Mouse (Mus musculus): ENCODE results near the gene Gm44973. TPM values are rescaled to one million over a fixed set of nuclear protein-coding genes. Genes with fewer than 3 reads are reported as not detected.
"Not testable (repeated sequence)": the region's sequence is repeated elsewhere in the genome, so short reads cannot be mapped to it uniquely, and the experiment has no call there.

The Gm44973 gene
- polyA plus RNA-seq, 1 experiment, result not detected

DNA sequence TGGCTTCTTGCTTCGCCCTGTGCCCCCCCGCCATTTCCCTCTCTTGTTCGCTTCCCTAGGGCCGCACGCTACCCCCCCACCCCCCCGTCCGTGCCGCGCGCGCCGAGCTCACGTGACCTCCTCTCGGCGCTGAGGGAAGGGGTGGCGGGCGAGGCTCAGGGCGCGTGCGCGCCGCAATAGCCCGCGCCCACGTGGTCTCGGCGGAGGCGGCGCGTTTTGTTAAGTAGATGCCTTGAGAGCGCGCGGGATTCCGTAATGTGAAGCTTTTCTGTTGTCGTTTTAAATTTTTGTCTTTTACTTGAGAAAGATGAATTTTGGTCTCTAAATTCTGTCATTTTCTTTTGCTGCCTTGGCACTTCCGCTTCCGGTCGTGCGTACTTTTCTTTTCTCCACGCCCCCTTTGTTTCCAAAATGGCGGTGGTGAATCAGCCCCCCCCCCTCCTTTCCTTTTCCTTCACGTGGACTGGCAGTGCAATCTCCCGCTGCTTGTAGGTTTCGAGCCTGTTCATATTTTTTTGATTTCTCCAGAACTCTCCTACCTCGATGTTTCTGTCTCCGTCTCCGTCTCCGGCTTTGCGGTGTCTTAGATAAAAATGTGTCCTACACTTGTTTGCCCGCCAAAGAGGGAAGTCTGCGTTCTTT lies 47.2 kb downstream of the Gm44973 start:
- WGBS, result under 1% methylated on average over 51 of the region's 51 CpGs
- Histone ChIP-seq H3K27me3 (ENCODE audit: control insufficient read depth, insufficient read depth, low read length) (no peaks in the 10 kb centered on the region), H3K27ac (ENCODE audit: insufficient read depth, low read length) (peak overlapping the region; percentile 82), H3K4me3 (replicated peaks; ENCODE audit: insufficient read depth, low read depth, low read length) (peak overlapping the region; percentile 90), H3K4me1 (ENCODE audit: control insufficient read depth, insufficient read depth, low read length) (peaks cover 17% of the 10 kb centered on the region)
- TF ChIP-seq POLR2A (IDR thresholded peaks at IDR 0.05; ENCODE audit: borderline replicate concordance, insufficient read depth, low read length), result no peak
- no peak for TF ChIP-seq CTCF (IDR thresholded peaks at IDR 0.05; ENCODE audit: borderline replicate concordance, insufficient read depth, low read depth, low read length)
- DNase-seq, result no peak

- WGBS, result 94% methylated on average over 6 of the region's 6 CpGs
- H3K4me1 ChIP-seq (ENCODE audit: control insufficient read depth, insufficient read depth, low read length), result peaks cover 9% of the 10 kb centered on the region; the same call in 1 of the 2 replicates
- no peaks in the 10 kb centered on the region for H3K27me3 ChIP-seq (ENCODE audit: control insufficient read depth, insufficient read depth, low read length)
- no peak overlapping the region for H3K27ac ChIP-seq (ENCODE audit: insufficient read depth, low read length)
- DNase-seq, result no peak
- TF ChIP-seq POLR2A (IDR thresholded peaks at IDR 0.05; ENCODE audit: borderline replicate concordance, insufficient read depth, low read length), result no peak
- no peak for TF ChIP-seq CTCF (IDR thresholded peaks at IDR 0.05; ENCODE audit: borderline replicate concordance, insufficient read depth, low read depth, low read length)
- no peak overlapping the region for H3K4me3 ChIP-seq (replicated peaks; ENCODE audit: insufficient read depth, low read depth, low read length)
These were observed 49.6 kb downstream of the Gm44973 start for GRCm38 (mm10) chr7:5064886-5065285.

DNA sequence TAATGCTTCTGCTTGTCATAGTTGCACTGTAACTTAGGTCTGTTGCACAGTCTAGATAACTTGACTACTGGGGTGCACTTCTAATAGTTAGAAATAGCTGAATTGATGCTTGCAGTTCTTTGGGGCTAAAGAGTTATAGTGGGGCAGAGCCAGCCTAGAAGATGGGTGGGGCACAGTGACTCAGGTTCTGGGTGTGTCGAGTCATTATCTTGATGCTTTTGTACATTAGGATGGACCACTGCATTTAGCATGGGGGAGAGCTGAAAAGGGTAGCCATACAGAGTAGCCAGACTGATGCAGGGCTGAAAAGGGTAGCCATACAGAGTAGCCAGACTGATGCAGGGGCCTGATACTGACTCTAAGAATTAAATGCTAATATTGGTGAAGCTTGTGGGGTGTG lies 58.3 kb downstream of the Gm44973 start:
- H3K4me3 ChIP-seq (replicated peaks; ENCODE audit: insufficient read depth, low read depth, low read length), result no peak overlapping the region
- WGBS, result 78% methylated on average over 1 of the region's 1 CpGs

DNA sequence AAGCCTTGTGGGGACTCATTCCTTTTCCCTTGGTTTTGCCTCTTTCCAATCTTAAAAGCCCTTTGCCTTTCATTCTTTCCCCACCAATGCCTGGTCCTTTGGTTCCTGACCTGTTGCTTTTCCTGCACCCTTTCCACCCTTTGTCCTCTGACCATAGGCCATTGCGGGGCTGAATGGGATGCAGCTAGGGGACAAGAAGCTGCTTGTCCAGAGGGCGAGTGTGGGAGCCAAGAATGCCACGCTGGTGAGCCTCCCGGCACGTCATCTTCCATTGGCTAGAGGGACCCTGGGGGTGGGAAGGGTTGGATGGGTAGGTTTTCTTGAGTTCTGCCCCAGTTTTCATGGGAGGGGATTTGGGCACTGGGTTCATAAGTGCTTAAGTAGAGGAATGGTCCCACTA lies 59.7 kb downstream of the Gm44973 start:
- no peak overlapping the region for H3K4me3 ChIP-seq (replicated peaks; ENCODE audit: insufficient read depth, low read depth, low read length)
- H3K4me1 ChIP-seq (ENCODE audit: control insufficient read depth, insufficient read depth, low read length), result peaks cover 8% of the 10 kb centered on the region
- no peaks in the 10 kb centered on the region for H3K27me3 ChIP-seq (ENCODE audit: control insufficient read depth, insufficient read depth, low read length)
- WGBS, result 85% methylated on average over 5 of the region's 5 CpGs
- TF ChIP-seq CTCF (IDR thresholded peaks at IDR 0.05; ENCODE audit: borderline replicate concordance, insufficient read depth, low read depth, low read length), result no peak
- no peak for TF ChIP-seq POLR2A (IDR thresholded peaks at IDR 0.05; ENCODE audit: borderline replicate concordance, insufficient read depth, low read length)
- no peak overlapping the region for H3K27ac ChIP-seq (ENCODE audit: insufficient read depth, low read length)
- no peak for DNase-seq

More for the DNA sequence above, 58.3 kb downstream of the Gm44973 start:
- DNase-seq, result no peak
- TF ChIP-seq POLR2A (IDR thresholded peaks at IDR 0.05; ENCODE audit: borderline replicate concordance, insufficient read depth, low read length), result no peak
- TF ChIP-seq CTCF (IDR thresholded peaks at IDR 0.05; ENCODE audit: borderline replicate concordance, insufficient read depth, low read depth, low read length), result no peak
- peaks cover 8% of the 10 kb centered on the region for H3K4me1 ChIP-seq (ENCODE audit: control insufficient read depth, insufficient read depth, low read length)
- no peak overlapping the region for H3K27ac ChIP-seq (ENCODE audit: insufficient read depth, low read length)
- H3K27me3 ChIP-seq (ENCODE audit: control insufficient read depth, insufficient read depth, low read length), result no peaks in the 10 kb centered on the region

- Histone ChIP-seq H3K27me3 (ENCODE audit: control insufficient read depth, insufficient read depth, low read length) (no peaks in the 10 kb centered on the region), H3K27ac (ENCODE audit: insufficient read depth, low read length) (no peak overlapping the region), H3K4me1 (ENCODE audit: control insufficient read depth, insufficient read depth, low read length) (0 out of 2 replicates have a peak, but pooled peaks cover 2% of the 10 kb centered on the region), H3K4me3 (replicated peaks; ENCODE audit: insufficient read depth, low read depth, low read length) (no peak overlapping the region)
- no peak for TF ChIP-seq CTCF (IDR thresholded peaks at IDR 0.05; ENCODE audit: borderline replicate concordance, insufficient read depth, low read depth, low read length)
- no peak for TF ChIP-seq POLR2A (IDR thresholded peaks at IDR 0.05; ENCODE audit: borderline replicate concordance, insufficient read depth, low read length)
- WGBS, result 92% methylated on average over 2 of the region's 2 CpGs
- no peak for DNase-seq
These were observed 61.6 kb downstream of the Gm44973 start for GRCm38 (mm10) chr7:5076931-5077330.

DNA sequence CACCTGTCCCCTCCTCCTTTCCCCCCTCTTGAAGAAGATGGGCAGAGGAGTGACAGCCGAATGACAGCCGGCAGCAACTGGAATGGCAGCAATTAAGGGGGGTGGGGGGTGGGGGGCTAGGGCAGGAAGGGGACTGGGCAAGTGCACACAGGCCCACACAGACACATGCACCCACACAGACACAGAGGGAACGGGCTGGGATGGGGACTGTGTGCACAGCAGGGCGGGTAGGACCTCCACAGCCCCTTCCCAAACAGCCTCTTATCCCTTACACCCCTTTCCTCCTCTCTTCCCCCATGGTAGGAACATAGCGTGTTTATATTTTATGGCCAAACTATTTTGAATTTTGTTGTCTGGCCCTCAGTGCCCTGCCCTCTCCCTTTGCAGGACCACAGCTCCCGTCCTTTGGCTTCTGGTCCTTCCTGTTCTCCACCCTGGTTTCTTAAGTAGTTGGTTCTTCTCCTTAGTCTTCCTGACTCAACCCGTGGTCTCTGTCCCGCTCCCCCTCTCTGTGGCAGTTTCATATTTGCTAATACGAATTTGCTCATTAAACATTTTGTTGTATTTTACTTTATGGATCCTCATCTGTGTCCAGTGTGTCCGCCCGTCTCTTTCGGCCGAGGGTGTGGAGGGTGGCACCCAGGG lies 64.2 kb downstream of the Gm44973 start:
- not testable (repeated sequence) for H3K27me3 ChIP-seq (ENCODE audit: control insufficient read depth, insufficient read depth, low read length); DNase-seq; H3K4me1 ChIP-seq (ENCODE audit: control insufficient read depth, insufficient read depth, low read length)
- H3K27ac ChIP-seq (ENCODE audit: insufficient read depth, low read length), result peak overlapping the region; percentile 36; the same call in 1 of the 2 replicates
- 39% methylated on average over 11 of the region's 13 CpGs for WGBS
- peak overlapping the region; percentile 82 for H3K4me3 ChIP-seq (replicated peaks; ENCODE audit: insufficient read depth, low read depth, low read length)

GRCm38 (mm10) chr7:5080010-5080751 lies 64.9 kb downstream of the Gm44973 start, which contains the start of gene Epn1:
Gene Epn1, plus strand, starts transcription at chr7:5080235.
- TF ChIP-seq POLR2A (IDR thresholded peaks at IDR 0.05; ENCODE audit: borderline replicate concordance, insufficient read depth, low read length) (peak; percentile 74), CTCF (IDR thresholded peaks at IDR 0.05; ENCODE audit: borderline replicate concordance, insufficient read depth, low read depth, low read length) (no peak)
- Histone ChIP-seq H3K4me1 (ENCODE audit: control insufficient read depth, insufficient read depth, low read length) (no peaks in the 10 kb centered on the region; the same call in 1 of the 2 replicates), H3K27me3 (ENCODE audit: control insufficient read depth, insufficient read depth, low read length) (no peaks in the 10 kb centered on the region), H3K4me3 (replicated peaks; ENCODE audit: insufficient read depth, low read depth, low read length) (peak within 1 kb of the TSS; percentile 82), H3K27ac (ENCODE audit: insufficient read depth, low read length) (peak within 1 kb of the TSS; percentile 77)
- WGBS, result under 1% methylated on average over 81 of the region's 81 CpGs
- peak; percentile 97 for DNase-seq
